Mouse (Mus musculus) testis, postnatal 10 days (tissue): ENCODE measurements around the gene March9.
"Not testable (repeated sequence)": the region's sequence is repeated elsewhere in the genome, so short reads cannot be mapped to it uniquely, and the experiment has no call there.

Source experiments
- DNase-seq: peaks from one replicate; pipeline ENCODE4 v3.0.0; 2021; ENCODE audit warnings: low spot score

Gene March9

DNA sequence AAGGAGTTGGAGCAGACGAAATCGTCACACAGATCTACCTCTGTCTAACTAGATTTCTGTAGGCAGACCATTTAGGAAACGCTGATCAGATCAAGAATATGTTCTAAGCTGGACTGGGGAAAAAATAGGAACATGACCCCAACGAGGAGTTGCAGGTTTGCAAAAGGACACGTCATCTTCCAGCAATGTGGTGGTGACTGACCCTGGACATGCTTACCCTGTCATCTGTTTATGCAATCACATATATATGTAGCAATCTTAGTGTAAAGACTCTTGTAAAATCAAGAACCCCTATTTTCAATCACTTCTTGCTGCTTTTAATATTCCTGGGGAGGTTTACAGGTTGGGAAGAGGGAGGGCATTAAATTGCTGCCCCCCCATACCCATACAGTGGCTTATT is 2.5 kb upstream of the March9 start:
- DNase-seq = no peak

DNA sequence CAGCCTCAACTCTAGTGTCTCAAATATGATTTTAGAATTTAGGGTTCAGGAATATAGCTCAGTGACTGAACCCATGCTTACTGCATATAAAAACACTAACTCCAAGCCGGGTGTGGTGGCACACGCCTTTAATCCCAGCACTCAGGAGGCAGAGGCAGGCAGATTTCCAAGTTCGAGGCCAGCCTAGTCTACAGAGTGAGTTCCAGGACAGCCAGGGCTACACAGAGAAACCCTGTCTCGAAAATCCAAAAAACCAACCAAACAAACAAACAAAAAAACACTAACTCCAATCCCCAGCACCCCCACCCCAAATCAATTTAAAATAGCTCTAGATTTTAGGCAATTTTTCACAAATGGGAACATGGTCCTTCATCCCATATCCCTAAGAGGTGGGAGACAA is 2.1 kb upstream of the March9 start:
- DNase-seq = not testable (repeated sequence)

DNA sequence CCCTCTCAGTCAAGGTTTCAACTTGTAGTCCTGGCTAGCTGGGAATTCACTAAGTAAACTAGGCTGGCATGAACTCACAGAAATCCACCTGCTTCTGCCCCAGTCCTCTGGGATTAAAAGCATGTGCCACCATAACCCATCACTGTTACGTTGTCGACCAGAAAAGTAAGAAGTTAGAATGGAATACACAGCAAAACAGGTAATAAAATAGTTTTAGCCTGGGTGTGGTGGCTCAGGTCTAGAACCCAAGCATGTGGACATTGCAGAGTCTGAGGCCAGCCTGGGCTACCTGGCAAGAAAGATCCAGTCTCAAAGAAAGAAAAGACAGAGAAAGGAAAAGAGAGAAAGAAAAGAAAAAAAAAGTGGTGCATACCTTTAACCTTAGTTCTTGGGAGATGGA is 1.5 kb upstream of the March9 start:
- DNase-seq = no peak

DNA sequence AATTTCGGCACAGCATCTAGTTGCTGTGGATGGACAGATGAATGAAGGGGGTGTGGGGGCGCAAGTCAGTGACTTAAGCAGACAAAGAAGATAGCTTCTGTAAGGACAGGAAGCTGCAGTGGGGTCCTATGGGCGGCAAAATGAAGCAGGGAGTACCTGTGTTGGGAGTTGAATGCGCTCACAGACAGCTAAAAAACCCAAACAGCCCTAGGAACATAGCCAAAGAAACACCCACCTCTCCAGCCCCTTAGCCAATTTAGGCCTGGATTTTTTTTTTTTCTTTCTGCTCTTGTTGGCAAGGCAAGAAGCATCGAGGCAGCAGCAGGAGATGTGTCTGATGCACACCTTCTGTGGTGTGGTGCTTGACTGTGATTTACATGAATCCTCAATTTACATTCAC is 1.1 kb upstream of the March9 start:
- no peak for DNase-seq

DNA sequence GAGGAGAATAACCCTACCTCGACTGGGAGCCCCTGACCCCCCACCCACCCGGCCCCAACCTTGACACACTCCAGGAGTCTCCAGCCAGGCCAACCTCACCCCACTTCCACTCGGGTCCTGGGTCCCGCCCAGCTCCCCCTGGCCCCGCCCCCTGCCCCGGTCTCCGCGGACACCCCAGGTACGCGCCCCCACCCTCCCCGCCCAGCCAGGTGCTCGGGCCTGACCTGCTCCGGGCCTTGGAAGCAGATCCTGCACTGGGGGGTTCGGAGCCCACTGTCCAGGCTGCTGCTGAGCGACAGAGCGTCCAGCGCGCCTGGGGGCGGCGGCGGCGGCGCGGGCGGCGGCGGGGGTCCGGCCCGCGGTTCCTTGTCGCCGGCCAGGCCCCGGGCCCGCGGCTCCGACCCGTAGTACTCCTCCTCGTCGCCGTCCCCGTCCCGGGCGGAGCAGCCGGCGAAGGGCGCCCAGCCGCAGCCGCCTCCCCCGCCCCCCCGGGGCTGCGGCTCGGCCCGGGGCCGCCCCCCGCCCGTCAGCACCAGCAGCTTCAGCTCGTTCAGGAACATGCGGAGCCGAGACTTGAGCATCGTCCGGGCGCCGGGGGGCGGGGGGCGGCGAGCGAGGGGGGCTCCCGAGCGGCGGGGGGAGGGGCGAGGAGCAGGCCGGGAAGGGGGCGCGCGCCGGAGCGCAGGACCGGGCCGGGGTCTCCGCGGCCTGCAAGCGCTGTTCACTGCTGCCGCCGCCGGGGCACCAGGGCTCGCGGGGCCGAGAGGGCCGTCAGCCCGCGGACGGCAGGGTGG is 613 bp downstream of the March9 start:
- peak; percentile 69 for DNase-seq

DNA sequence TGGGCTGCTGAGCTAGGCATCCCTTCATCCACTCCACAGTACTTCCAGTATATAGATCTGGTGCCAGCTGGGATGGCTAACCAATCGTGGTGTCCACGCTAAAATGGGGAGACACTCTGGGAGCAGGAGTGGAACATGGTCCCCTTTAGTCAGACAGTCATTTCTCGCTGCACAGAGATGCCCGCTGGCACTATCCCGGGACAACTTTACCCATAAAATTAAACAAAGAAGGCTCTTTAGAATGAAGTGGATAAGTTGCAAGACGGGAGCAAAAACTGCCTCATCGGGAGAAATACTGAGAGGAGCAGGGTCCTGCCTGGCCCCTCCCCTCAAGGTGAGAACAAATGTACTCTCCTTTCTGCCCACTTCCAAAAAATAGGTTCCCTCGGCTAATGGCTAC is 1.3 kb downstream of the March9 start:
- no peak for DNase-seq

DNA sequence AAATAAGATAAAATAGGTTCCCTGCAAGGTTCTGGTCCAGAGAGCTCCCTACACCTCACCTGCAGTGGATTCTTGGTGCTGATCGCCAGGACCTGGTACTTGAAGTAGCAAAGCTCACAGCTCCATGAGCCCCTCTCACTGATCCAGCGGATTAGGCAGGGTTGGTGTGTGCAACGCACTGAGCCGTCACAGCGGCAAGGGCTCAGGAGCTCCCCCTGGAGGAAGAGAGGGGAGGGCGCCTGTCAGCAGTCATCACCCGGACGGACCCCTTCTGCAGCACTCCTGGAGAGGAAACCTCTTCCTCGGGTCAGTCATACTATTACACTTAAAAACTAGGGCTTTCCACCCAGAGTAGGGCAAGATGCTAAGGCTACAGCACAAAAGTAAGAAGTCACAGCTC is 1.8 kb downstream of the March9 start:
- peak; percentile 84 for DNase-seq

DNA sequence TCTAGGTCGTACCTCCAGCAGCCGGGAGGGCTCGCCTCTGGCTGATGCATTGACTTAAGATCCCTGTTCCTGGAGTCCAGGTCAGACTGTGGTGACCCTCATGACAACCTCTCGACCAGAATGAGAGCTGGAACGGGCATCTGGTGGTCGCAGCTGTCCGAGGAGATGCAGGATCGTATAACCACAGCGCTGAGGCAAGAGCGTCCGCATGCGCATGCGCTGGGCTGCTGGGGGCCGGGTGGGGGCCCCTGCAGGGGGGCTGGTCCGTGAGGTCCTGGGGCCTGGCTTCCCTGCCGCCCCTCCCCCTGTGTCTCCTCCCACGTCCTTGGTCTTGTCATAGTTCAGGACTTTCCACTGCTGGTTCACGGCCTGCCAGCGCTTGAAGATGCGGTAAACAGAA is 3.5 kb downstream of the March9 start:
- no peak for DNase-seq

DNA sequence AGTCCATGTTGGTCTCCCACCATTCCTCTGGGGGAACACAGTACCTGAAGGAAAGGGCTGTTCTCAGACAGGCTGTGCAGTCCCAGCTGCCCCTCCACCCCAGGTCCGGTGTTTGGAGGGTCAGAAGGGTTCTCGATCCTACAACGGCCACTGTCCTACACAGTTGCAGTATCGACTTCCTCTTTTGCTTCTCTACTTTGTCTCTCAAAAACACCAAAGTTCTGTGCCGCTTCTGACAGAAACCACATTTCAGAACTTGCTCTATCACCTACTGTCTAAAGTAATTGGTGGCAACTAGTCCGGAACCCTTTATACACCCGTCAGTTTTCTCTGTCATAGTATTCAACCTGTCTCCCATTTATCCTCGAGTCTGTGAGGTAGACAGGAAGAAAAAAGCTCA is 4.6 kb downstream of the March9 start:
- DNase-seq = no peak

DNA sequence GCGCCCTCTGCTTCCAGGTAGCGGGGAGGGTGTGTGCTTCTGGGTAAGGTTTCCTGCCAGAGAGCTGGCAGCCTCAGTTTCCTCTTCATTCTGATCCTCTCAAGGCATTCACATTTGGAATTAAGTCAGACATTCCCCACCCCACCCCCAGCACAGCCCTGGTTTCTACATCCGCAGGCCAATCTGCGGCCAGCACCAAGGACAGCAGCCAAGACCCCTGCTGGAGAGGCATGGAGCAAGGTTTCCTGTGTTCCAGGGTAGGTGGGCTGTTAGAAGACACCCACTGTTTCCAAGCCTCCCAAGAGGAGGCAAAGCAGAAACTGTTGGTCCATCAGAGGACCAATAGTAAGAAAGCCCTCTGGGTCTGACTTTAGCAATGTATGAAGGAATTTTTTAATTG is 5.3 kb downstream of the March9 start:
- no peak for DNase-seq

DNA sequence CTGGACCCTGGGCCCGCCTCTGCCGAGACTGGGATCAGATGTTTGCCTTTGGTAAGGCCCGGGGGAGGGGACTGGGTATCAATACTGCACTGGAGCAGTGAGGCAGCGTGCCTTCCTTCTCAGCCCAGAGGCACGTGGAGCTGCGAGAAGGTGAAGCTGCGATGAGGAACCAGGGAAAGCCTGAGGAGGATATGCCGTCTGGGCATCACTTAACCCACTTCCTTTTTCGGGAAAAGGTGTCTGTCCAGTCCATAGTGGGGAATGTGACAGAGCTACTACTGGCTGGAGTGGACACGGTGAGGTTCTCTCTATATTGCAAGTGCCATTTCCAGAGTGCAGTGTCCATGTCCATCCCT is 9.9 kb downstream of the March9 start:
- DNase-seq = no peak

DNA sequence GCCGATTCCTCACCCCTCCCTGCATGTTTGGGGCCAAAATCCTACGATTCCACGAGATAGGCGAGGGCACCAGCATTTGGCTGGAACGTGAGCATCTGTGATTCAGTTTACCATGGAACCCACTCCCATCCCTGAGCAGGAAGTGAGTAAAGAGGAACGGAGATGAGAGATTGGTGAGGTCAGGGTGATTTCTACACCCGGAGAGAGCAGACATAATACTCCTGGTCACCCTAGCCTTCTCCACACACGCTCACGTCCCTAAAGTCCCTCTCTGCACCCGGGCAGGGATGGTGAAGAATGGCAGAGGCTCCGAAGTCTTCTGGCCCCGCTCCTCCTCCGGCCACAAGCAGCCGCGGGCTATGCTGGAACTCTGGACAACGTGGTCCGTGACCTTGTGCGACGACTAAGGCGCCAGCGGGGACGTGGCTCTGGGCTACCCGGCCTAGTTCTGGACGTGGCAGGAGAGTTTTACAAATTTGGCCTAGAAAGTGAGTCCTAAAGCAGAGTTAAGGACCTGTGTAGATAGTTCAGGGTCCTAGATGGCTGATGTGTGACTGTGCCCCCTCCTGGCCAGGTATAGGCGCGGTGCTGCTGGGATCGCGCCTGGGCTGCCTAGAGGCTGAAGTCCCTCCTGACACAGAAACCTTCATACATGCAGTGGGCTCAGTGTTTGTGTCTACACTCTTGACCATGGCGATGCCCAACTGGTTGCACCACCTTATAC is 10.4 kb downstream of the March9 start:
- DNase-seq = no peak

DNA sequence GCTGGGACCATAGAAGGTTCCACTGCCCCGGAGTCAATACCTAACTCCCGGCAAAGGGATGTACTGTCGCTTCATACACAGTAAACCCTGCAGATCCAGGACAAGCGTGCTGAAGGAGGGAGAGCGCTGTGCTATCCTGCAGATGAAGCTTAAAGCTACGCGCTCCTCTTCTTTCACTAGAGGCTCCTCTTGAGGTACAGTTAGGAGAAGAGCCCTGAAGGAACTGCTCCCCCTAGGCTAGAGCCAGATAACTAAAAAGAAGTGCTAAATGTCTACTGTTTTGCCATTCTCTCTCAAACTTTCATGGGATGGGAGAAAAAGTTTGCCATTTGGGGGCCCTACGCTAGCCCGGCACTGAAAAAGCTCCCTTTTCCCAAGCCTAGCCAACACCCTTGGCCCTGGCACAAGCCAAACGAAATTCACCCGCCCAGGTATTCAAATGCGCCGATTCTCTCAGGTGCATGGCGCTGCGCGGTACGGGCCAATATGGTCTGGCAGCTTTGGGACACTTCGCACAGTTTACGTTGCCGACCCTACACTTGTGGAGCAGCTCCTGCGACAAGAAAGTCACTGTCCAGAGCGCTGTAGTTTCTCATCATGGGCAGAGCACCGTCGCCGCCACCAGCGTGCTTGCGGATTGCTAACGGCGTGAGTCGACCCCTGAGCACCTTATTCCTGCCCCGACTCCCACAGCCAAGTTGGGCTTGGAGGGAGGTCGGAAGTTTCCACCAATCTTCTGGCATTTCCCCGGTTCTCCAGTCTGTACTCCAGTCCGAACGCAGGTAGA is 11.2 kb downstream of the March9 start:
- no peak for DNase-seq

DNA sequence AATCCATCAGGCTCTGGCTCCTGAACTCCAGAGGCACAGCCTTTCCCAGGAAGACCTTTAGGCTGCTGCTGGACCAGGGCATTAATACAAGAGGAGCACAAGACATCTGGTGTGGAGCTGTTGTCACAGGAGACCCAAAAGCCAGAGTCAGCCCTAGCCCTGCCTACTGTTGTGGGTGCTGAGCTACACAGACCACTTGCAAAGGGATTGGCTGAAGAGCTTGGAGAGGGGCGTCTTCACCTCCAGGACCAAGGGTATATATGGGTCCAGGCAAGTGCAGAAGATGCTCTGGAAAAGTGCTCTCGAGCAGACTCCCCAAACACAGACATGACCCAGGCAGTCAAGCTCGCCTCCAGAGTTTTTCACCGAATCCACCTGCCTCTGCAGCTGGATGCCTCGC is 12.0 kb downstream of the March9 start, which contains the start of gene Cyp27b1:
Gene Cyp27b1 (plus strand): TSS at position 297 of the 400 bp plus-strand sequence.
- DNase-seq = no peak

DNA sequence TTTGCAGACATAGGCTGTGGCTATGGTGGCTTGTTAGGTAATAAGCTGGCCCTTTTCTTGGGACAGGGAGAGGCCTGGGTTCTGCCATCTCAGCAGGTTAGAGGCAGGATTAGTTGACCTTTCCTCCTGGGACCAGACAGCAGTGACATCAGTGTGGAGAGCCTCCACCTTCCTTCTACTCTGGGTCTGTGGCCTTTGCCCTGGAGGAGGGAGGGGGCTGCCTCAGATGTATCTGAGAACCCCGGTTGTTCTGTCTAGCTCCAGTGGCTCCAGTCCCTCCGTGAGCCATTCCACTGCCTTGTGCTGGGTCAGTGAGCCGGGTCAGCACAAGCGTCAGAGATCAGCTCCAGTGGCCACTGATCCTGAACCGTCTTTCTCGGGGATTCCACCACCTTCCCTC is 16.8 kb downstream of the March9 start:
- DNase-seq = no peak

DNA sequence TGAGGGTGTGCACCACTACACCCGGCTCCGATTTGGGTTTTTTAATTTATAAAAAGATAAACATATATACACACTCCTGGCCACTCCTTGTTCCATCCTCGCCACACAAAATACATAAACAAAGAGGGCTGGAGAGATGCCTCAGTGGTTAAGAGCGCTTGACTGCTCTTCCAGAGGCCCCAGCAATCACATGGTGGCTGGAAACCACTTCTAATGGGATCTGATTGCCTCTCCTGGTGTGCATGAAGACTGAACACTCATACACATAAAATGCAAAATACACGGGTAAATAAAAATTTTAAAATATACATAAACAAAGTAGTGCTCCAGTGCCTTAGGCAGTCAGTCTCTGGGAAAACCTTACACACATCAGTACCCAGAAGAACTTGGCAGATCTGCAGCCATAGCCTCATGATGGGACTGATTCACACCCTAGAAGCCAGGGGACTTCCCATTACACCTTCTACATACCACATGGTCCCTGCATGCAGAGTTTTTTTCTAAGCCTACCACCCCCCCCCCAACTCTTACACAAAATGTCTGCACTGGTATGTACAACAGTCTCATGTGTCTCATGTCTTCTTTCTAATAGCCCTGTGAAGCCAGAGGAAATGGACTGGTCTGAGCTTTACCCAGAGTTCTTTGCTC is 17.4 kb downstream of the March9 start:
- no peak for DNase-seq

DNA sequence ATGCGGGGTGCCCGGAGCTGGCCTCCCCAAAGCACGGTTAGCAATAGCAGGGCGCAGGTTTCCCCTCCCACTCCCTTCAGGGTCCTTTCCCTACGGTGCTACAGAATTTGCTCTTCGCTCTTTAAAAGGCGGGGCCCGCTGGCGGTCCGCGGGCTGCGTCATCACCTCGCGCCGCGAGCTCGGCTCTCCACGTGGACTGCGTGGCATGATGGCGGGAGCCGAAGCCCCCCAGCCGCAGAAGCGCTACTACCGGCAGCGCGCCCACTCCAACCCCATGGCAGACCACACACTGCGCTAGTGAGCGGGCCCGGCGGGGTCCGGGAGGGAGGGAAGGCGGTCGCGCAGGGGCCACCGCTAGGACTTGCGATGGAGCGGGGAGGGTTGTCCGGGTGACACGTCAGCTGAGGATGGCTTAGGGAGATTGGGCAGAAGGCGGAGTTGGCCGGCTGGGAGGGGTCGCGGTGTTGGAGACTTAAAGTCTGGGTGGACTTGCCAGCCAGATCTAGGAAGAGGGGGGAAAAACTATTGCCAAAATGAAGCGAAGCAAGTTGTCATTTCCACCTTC is 18.1 kb downstream of the March9 start:
- DNase-seq = peak; percentile 93

DNA sequence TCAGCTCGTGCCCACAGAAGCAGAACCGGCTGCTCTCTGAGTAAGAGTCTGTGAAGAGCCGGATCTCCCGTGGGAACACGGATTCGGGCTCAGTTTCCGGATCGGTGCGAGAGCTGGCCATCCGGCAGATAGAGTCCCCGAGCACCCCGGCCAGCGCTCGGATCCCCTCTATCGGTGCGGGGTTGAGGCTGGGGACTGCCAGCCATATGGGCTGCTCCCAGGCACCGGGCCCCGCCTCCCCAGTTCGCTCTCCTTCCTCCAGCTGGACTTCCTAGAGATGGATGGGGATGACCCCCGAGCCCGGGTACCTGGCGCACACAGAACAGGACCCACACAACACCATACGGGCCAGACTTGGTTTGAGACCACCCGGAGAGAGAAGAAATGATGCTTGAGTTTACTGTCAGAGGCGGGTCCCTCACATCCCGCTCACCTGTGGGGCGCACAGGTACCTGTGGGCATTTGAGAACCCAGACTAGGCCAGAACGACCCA is 18.7 kb downstream of the March9 start, which contains the start of the genes Mettl1 and Eef1akmt3:
Gene Mettl1 (plus strand): TSS at position 141 of the 493 bp plus-strand sequence.
Gene Eef1akmt3 (minus strand): TSS at position 240 of the 493 bp plus-strand sequence.
- peak; percentile 68 for DNase-seq

DNA sequence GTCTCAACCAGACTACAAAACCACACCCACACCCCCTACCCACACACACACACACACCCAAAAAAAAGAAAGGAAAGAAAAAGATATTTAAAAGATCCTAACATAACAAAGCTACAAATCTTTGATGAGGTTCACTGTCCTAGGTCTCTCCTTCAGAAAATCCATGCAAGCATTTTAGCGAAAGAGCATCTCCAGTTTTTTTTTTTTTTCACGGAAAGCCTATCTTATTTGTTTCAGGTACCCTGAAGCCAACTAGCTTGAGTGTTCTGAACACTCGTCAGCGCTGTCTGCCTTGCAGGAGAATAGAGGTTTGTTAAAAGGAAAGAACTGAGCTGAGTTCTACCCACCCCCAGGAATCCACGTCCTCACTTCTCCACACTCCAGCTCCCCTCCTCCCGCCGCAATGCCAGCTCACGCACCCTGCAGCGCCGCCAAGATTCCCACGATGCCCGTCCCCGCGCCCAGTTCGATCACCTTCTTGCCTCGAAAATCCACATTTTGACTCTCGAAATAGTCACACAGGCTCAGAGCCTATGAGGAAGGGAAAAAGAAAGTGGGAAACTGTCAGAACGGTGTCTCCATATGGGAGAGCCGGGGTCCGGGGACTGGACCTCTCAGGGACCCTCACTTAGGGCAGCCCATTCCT is 19.3 kb downstream of the March9 start:
- DNase-seq = no peak

DNA sequence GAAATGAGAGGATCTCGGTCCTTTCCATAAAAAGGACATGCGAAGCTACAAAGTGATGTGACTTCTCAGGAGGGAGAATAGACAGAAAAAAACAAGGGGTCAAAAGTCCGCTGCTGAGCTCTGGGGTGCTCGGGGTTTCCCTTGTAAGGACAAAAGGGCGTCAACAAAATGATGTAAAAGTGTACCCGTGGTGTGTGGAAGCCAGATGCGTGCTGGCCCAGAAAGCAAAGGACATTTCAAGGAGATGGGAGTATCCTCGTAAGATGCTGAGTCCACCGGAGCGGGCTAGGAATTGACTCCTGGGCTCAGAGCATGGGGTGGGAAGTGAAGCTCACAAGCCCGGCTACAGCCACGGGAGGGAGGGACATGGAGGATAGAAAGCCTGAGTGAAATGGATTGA is 22.3 kb downstream of the March9 start:
- DNase-seq = no peak

DNA sequence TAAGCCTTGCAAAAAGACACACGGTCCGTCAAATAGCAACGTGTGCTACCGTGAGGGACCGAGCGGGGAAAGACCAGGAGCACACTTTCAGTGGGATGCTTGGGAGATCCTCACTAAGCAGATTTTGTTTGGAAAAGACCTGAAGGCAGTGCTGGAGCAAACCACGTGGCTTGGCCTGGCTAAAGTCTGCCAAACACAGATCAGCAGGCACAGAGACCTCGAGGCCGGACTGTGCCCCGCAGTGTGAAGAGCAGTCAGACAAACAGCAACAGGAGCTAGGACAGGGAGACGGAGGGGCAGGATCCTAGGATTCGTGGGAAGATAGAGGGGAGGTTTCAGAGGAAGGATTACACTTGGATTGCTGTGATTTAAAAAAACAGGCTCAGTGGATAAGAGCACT is 23.7 kb downstream of the March9 start:
- DNase-seq = no peak
